Mouse (Mus musculus) embryonic facial prominence, embryonic 14.5 days (tissue): ENCODE results near the gene Acrbp. TPM values are rescaled to one million over a fixed set of nuclear protein-coding genes. Genes with fewer than 3 reads are reported as not detected.
A peak's percentile ranks its signal among the peaks of the same experiment; 100 is the strongest.

Experiments used
- ATAC-seq: fragments of 200-750 bp; cut with Nextera tagmentation; 2 replicates; pipeline ENCODE4 v1.8.0; 2017; ENCODE audit warnings: low read depth, moderate number of reproducible peaks, moderate TSS enrichment
- DNase-seq: peaks from one replicate; pipeline ENCODE4 v3.0.0-alpha.2; 2015; ENCODE audit warnings: low spot score
- H3K27ac ChIP-seq: fragments of 300-500 bp; sonication (generic); replicated peaks from 2 replicates; pipeline ENCODE4 v1.5.1; 2014; ENCODE audit warnings: low read depth, mild to moderate bottlenecking, low read length, moderate library complexity
- H3K27me3 ChIP-seq: fragments of 300-500 bp; sonication (generic); replicated peaks from 2 replicates; pipeline ENCODE4 v1.6.1; 2014; ENCODE audit warnings: low read length; ENCODE audit not compliant: control insufficient read depth, insufficient read depth
- H3K36me3 ChIP-seq: fragments of 300-500 bp; sonication (generic); 2 replicates; pipeline ENCODE4 v1.6.1; 2014; ENCODE audit warnings: low read length, mixed read lengths; ENCODE audit not compliant: control insufficient read depth, insufficient read depth
- H3K4me1 ChIP-seq: fragments of 300-500 bp; sonication (generic); 2 replicates; pipeline ENCODE4 v1.6.1; 2014; ENCODE audit warnings: antibody characterized with exemption, low read length; ENCODE audit not compliant: control insufficient read depth, insufficient read depth
- H3K4me2 ChIP-seq: fragments of 300-500 bp; sonication (generic); 2 replicates; pipeline ENCODE4 v1.6.1; 2014; ENCODE audit warnings: low read depth, mild to moderate bottlenecking, low read length, moderate library complexity, mixed read lengths
- H3K4me3 ChIP-seq: fragments of 300-500 bp; sonication (generic); 2 replicates; pipeline ENCODE4 v1.5.1; 2014; ENCODE audit warnings: low read depth, mild to moderate bottlenecking, low read length
- H3K9ac ChIP-seq: fragments of 300-500 bp; sonication (generic); 2 replicates; pipeline ENCODE4 v1.6.1; 2014; ENCODE audit warnings: low read depth, mild to moderate bottlenecking, low read length, moderate library complexity, mixed read lengths
- H3K9me3 ChIP-seq: fragments of 300-500 bp; sonication (generic); 2 replicates; pipeline ENCODE4 v1.6.1; 2016; ENCODE audit warnings: low read length; ENCODE audit not compliant: control insufficient read depth
- WGBS: fragments of 180-500 bp; shearing (Covaris S2); extraction: QIAGEN DNeasy Blood & Tissue Kit; methylation state at CpG from one replicate; pipeline ENCODE4 v1.1.7; 2014; 5-methylcytosine and 5-hydroxymethylcytosine counted together
- polyA plus RNA-seq: library from polyadenylated mRNA; unstranded; fragments of >200 nt; fragmentation: Nextera tagmentation; extraction: Ambion mirVana; gene quantifications from 2 replicates; pipeline ENCODE4 v1.2.1, GENCODE M21; 2014

Acrbp gene
- polyA plus RNA-seq: 8.3 and 9.9 TPM in 2 replicates

- Histone ChIP-seq H3K4me1 (no peaks in the 10 kb centered on the region), H3K27me3 (no peaks in the 10 kb centered on the region), H3K9ac (no peak within 1 kb of the TSS), H3K4me2 (no peak within 1 kb of the TSS), H3K9me3 (no peaks in the 10 kb centered on the region), H3K4me3 (no peak within 1 kb of the TSS), H3K36me3 (peaks cover 82% of the 10 kb centered on the region), H3K27ac (no peak within 1 kb of the TSS)
- ATAC-seq (no peak), DNase-seq (no peak)
- 35% methylated on average over 20 of the region's 20 CpGs for WGBS
Measured at GRCm38 (mm10) chr6:125049678-125050077, at the start of gene Acrbp. Acrbp (plus strand) TSS chr6:125049689.

GRCm38 (mm10) chr6:125003706-125004105 lies 45.8 kb upstream of the Acrbp start:
- ATAC-seq (no peak), DNase-seq (no peak)
- H3K9ac ChIP-seq: no peak overlapping the region
- H3K27me3 ChIP-seq: peaks cover 34% of the 10 kb centered on the region
- H3K4me3 ChIP-seq: no peak overlapping the region
- WGBS: 37% methylated on average over 3 of the region's 3 CpGs
- H3K9me3 ChIP-seq: no peaks in the 10 kb centered on the region
- H3K36me3 ChIP-seq: no peaks in the 10 kb centered on the region
- H3K27ac ChIP-seq: no peak overlapping the region
- no peak overlapping the region for H3K4me2 ChIP-seq
- H3K4me1 ChIP-seq: peaks cover 13% of the 10 kb centered on the region; the same call in 1 of the 2 replicates

- H3K9me3 ChIP-seq: no peaks in the 10 kb centered on the region
- H3K36me3 ChIP-seq: no peaks in the 10 kb centered on the region
- H3K4me2 ChIP-seq: no peak overlapping the region
- H3K27me3 ChIP-seq: peaks cover 21% of the 10 kb centered on the region
- peak overlapping the region; percentile 30; the same call in 1 of the 2 replicates for H3K9ac ChIP-seq
- H3K4me1 ChIP-seq: peaks cover 12% of the 10 kb centered on the region; the same call in 1 of the 2 replicates
- WGBS: 36% methylated on average over 3 of the region's 3 CpGs
- H3K27ac ChIP-seq: no peak overlapping the region
- H3K4me3 ChIP-seq: no peak overlapping the region
- no peak for ATAC-seq
- DNase-seq: no peak
Measured at GRCm38 (mm10) chr6:125005086-125005485, 44.4 kb upstream of the Acrbp start.

GRCm38 (mm10) chr6:125008060-125008459 lies 41.4 kb upstream of the Acrbp start:
- Histone ChIP-seq H3K9ac (peak overlapping the region; percentile 68), H3K27me3 (no peaks in the 10 kb centered on the region), H3K36me3 (peaks cover 25% of the 10 kb centered on the region), H3K9me3 (no peaks in the 10 kb centered on the region), H3K27ac (peak overlapping the region; percentile 98), H3K4me1 (peaks cover 25% of the 10 kb centered on the region), H3K4me3 (peak overlapping the region; percentile 85), H3K4me2 (peak overlapping the region; percentile 92)
- ATAC-seq: no peak
- 46% methylated on average over 13 of the region's 13 CpGs for WGBS
- no peak for DNase-seq

GRCm38 (mm10) chr6:125008586-125009128 lies 40.8 kb upstream of the Acrbp start:
- Histone ChIP-seq H3K4me2 (peak overlapping the region; percentile 92), H3K9ac (peak overlapping the region; percentile 98), H3K27ac (peak overlapping the region; percentile 98), H3K36me3 (peaks cover 28% of the 10 kb centered on the region), H3K27me3 (no peaks in the 10 kb centered on the region), H3K4me3 (peak overlapping the region; percentile 85), H3K4me1 (peaks cover 25% of the 10 kb centered on the region), H3K9me3 (no peaks in the 10 kb centered on the region)
- WGBS: under 1% methylated on average over 32 of the region's 34 CpGs
- ATAC-seq (peak; percentile 99), DNase-seq (peak; percentile 100)

- no peak for ATAC-seq
- WGBS: 0% methylated on average over 3 of the region's 3 CpGs
- DNase-seq: no peak
Measured at GRCm38 (mm10) chr6:125009129-125009180, 40.5 kb upstream of the Acrbp start, which contains the start of gene Zfp384. Zfp384 (plus strand) TSS chr6:125009145.

GRCm38 (mm10) chr6:125009181-125010073 lies 40.1 kb upstream of the Acrbp start:
- Histone ChIP-seq H3K9ac (peak overlapping the region; percentile 98), H3K4me3 (peak overlapping the region; percentile 85), H3K36me3 (peaks cover 35% of the 10 kb centered on the region), H3K4me2 (peak overlapping the region; percentile 92), H3K9me3 (no peaks in the 10 kb centered on the region), H3K27ac (peak overlapping the region; percentile 98), H3K4me1 (peaks cover 25% of the 10 kb centered on the region), H3K27me3 (no peaks in the 10 kb centered on the region)
- ATAC-seq (peak; percentile 84), DNase-seq (peak; percentile 93)
- 0% methylated on average over 16 of the region's 78 CpGs for WGBS

More at GRCm38 (mm10) chr6:125009129-125009180, 40.5 kb upstream of the Acrbp start, which contains the start of gene Zfp384:
- peak within 1 kb of the TSS; percentile 98 for H3K27ac ChIP-seq
- peak within 1 kb of the TSS; percentile 85 for H3K4me3 ChIP-seq
- H3K4me2 ChIP-seq: peak within 1 kb of the TSS; percentile 92
- no peaks in the 10 kb centered on the region for H3K9me3 ChIP-seq
- H3K9ac ChIP-seq: peak within 1 kb of the TSS; percentile 98
- peaks cover 25% of the 10 kb centered on the region for H3K4me1 ChIP-seq
- H3K27me3 ChIP-seq: no peaks in the 10 kb centered on the region
- H3K36me3 ChIP-seq: peaks cover 31% of the 10 kb centered on the region

GRCm38 (mm10) chr6:125017682-125018081 lies 31.8 kb upstream of the Acrbp start:
- H3K27ac ChIP-seq: no peak overlapping the region
- no peak overlapping the region for H3K9ac ChIP-seq
- H3K4me2 ChIP-seq: no peak overlapping the region
- H3K27me3 ChIP-seq: no peaks in the 10 kb centered on the region
- ATAC-seq (no peak), DNase-seq (no peak)
- H3K9me3 ChIP-seq: no peaks in the 10 kb centered on the region
- no peaks in the 10 kb centered on the region for H3K4me1 ChIP-seq
- peaks cover 79% of the 10 kb centered on the region for H3K36me3 ChIP-seq
- no peak overlapping the region for H3K4me3 ChIP-seq
- WGBS: 88% methylated on average over 3 of the region's 3 CpGs
